Mouse (Mus musculus): ENCODE data around the gene Rsu1. TPM values are rescaled to one million over a fixed set of nuclear protein-coding genes. Genes with fewer than 3 reads are reported as not detected.

The Rsu1 gene
- polyA plus RNA-seq, 1 experiment = 67.7 TPM

- no peaks in the 10 kb centered on the region for H3K36me3 ChIP-seq (ENCODE audit: control insufficient read depth, insufficient read depth, low read length, poor library complexity, severe bottlenecking)
- no peaks in the 10 kb centered on the region for H3K27me3 ChIP-seq (ENCODE audit: control insufficient read depth, insufficient read depth, low read length, poor library complexity, severe bottlenecking)
- no peaks in the 10 kb centered on the region for H3K9me3 ChIP-seq (replicated peaks; ENCODE audit: control insufficient read depth, insufficient read depth, low read length, poor library complexity, severe bottlenecking)
- H3K4me1 ChIP-seq (ENCODE audit: control insufficient read depth, insufficient read depth, low read length) = no peaks in the 10 kb centered on the region
- TF ChIP-seq EP300 (IDR thresholded peaks at IDR 0.05; ENCODE audit: insufficient read depth, low read depth, low read length) (no peak), POLR2A (IDR thresholded peaks at IDR 0.05; ENCODE audit: insufficient read depth, low read length) (no peak), CTCF (IDR thresholded peaks at IDR 0.05; ENCODE audit: low read depth, low read length) (no peak)
- H3K27ac ChIP-seq (ENCODE audit: insufficient read depth, low read length) = no peak overlapping the region
- no peak overlapping the region for H3K9ac ChIP-seq (ENCODE audit: low read depth, poor library complexity, severe bottlenecking)
- H3K4me3 ChIP-seq (ENCODE audit: low read depth, low read length) = no peak overlapping the region
Measured at GRCm38 (mm10) chr2:13177698-13178395, 93.4 kb downstream of the Rsu1 start.

GRCm38 (mm10) chr2:13176304-13176620 is 95.0 kb downstream of the Rsu1 start:
- H3K9me3 ChIP-seq (replicated peaks; ENCODE audit: control insufficient read depth, insufficient read depth, low read length, poor library complexity, severe bottlenecking) = no peaks in the 10 kb centered on the region
- no peak overlapping the region for H3K27ac ChIP-seq (ENCODE audit: insufficient read depth, low read length)
- H3K4me3 ChIP-seq (ENCODE audit: low read depth, low read length) = no peak overlapping the region
- H3K27me3 ChIP-seq (ENCODE audit: control insufficient read depth, insufficient read depth, low read length, poor library complexity, severe bottlenecking) = no peaks in the 10 kb centered on the region
- H3K4me1 ChIP-seq (ENCODE audit: control insufficient read depth, insufficient read depth, low read length) = no peaks in the 10 kb centered on the region
- H3K9ac ChIP-seq (ENCODE audit: low read depth, poor library complexity, severe bottlenecking) = no peak overlapping the region
- TF ChIP-seq POLR2A (IDR thresholded peaks at IDR 0.05; ENCODE audit: insufficient read depth, low read length) (no peak), EP300 (IDR thresholded peaks at IDR 0.05; ENCODE audit: insufficient read depth, low read depth, low read length) (no peak), CTCF (IDR thresholded peaks at IDR 0.05; ENCODE audit: low read depth, low read length) (no peak)
- H3K36me3 ChIP-seq (ENCODE audit: control insufficient read depth, insufficient read depth, low read length, poor library complexity, severe bottlenecking) = no peaks in the 10 kb centered on the region

- no peak overlapping the region for H3K4me3 ChIP-seq (ENCODE audit: low read depth, low read length)
- H3K9me3 ChIP-seq (replicated peaks; ENCODE audit: control insufficient read depth, insufficient read depth, low read length, poor library complexity, severe bottlenecking) = no peaks in the 10 kb centered on the region
- no peaks in the 10 kb centered on the region for H3K36me3 ChIP-seq (ENCODE audit: control insufficient read depth, insufficient read depth, low read length, poor library complexity, severe bottlenecking)
- no peak overlapping the region for H3K9ac ChIP-seq (ENCODE audit: low read depth, poor library complexity, severe bottlenecking)
- TF ChIP-seq CTCF (IDR thresholded peaks at IDR 0.05; ENCODE audit: low read depth, low read length) = no peak
- no peak for TF ChIP-seq POLR2A (IDR thresholded peaks at IDR 0.05; ENCODE audit: insufficient read depth, low read length)
- TF ChIP-seq EP300 (IDR thresholded peaks at IDR 0.05; ENCODE audit: insufficient read depth, low read depth, low read length) = no peak
- H3K27me3 ChIP-seq (ENCODE audit: control insufficient read depth, insufficient read depth, low read length, poor library complexity, severe bottlenecking) = no peaks in the 10 kb centered on the region
- no peak overlapping the region for H3K27ac ChIP-seq (ENCODE audit: insufficient read depth, low read length)
- H3K4me1 ChIP-seq (ENCODE audit: control insufficient read depth, insufficient read depth, low read length) = no peaks in the 10 kb centered on the region
Measured at GRCm38 (mm10) chr2:13175536-13176303, 95.5 kb downstream of the Rsu1 start.

GRCm38 (mm10) chr2:13174461-13174860 is 96.8 kb downstream of the Rsu1 start:
- TF ChIP-seq POLR2A (IDR thresholded peaks at IDR 0.05; ENCODE audit: insufficient read depth, low read length) = no peak
- no peak for TF ChIP-seq EP300 (IDR thresholded peaks at IDR 0.05; ENCODE audit: insufficient read depth, low read depth, low read length)
- TF ChIP-seq CTCF (IDR thresholded peaks at IDR 0.05; ENCODE audit: low read depth, low read length) = no peak
- Histone ChIP-seq H3K27ac (ENCODE audit: insufficient read depth, low read length) (no peak overlapping the region), H3K27me3 (ENCODE audit: control insufficient read depth, insufficient read depth, low read length, poor library complexity, severe bottlenecking) (no peaks in the 10 kb centered on the region), H3K36me3 (ENCODE audit: control insufficient read depth, insufficient read depth, low read length, poor library complexity, severe bottlenecking) (no peaks in the 10 kb centered on the region), H3K4me1 (ENCODE audit: control insufficient read depth, insufficient read depth, low read length) (no peaks in the 10 kb centered on the region), H3K9ac (ENCODE audit: low read depth, poor library complexity, severe bottlenecking) (no peak overlapping the region), H3K9me3 (replicated peaks; ENCODE audit: control insufficient read depth, insufficient read depth, low read length, poor library complexity, severe bottlenecking) (no peaks in the 10 kb centered on the region), H3K4me3 (ENCODE audit: low read depth, low read length) (no peak overlapping the region)

- H3K9me3 ChIP-seq (replicated peaks; ENCODE audit: control insufficient read depth, insufficient read depth, low read length, poor library complexity, severe bottlenecking) = no peaks in the 10 kb centered on the region
- no peak overlapping the region for H3K9ac ChIP-seq (ENCODE audit: low read depth, poor library complexity, severe bottlenecking)
- no peak overlapping the region for H3K27ac ChIP-seq (ENCODE audit: insufficient read depth, low read length)
- no peak for TF ChIP-seq CTCF (IDR thresholded peaks at IDR 0.05; ENCODE audit: low read depth, low read length)
- no peak for TF ChIP-seq POLR2A (IDR thresholded peaks at IDR 0.05; ENCODE audit: insufficient read depth, low read length)
- no peak for TF ChIP-seq EP300 (IDR thresholded peaks at IDR 0.05; ENCODE audit: insufficient read depth, low read depth, low read length)
- no peaks in the 10 kb centered on the region for H3K27me3 ChIP-seq (ENCODE audit: control insufficient read depth, insufficient read depth, low read length, poor library complexity, severe bottlenecking)
- no peak overlapping the region for H3K4me3 ChIP-seq (ENCODE audit: low read depth, low read length)
- no peaks in the 10 kb centered on the region for H3K36me3 ChIP-seq (ENCODE audit: control insufficient read depth, insufficient read depth, low read length, poor library complexity, severe bottlenecking)
- no peaks in the 10 kb centered on the region for H3K4me1 ChIP-seq (ENCODE audit: control insufficient read depth, insufficient read depth, low read length)
Measured at GRCm38 (mm10) chr2:13170651-13171050, 100.6 kb downstream of the Rsu1 start.

GRCm38 (mm10) chr2:13169962-13170361 is 101.3 kb downstream of the Rsu1 start:
- Histone ChIP-seq H3K27me3 (ENCODE audit: control insufficient read depth, insufficient read depth, low read length, poor library complexity, severe bottlenecking) (no peaks in the 10 kb centered on the region), H3K9ac (ENCODE audit: low read depth, poor library complexity, severe bottlenecking) (no peak overlapping the region), H3K4me1 (ENCODE audit: control insufficient read depth, insufficient read depth, low read length) (no peaks in the 10 kb centered on the region), H3K27ac (ENCODE audit: insufficient read depth, low read length) (no peak overlapping the region), H3K9me3 (replicated peaks; ENCODE audit: control insufficient read depth, insufficient read depth, low read length, poor library complexity, severe bottlenecking) (no peaks in the 10 kb centered on the region), H3K36me3 (ENCODE audit: control insufficient read depth, insufficient read depth, low read length, poor library complexity, severe bottlenecking) (no peaks in the 10 kb centered on the region), H3K4me3 (ENCODE audit: low read depth, low read length) (no peak overlapping the region)
- no peak for TF ChIP-seq CTCF (IDR thresholded peaks at IDR 0.05; ENCODE audit: low read depth, low read length)
- no peak for TF ChIP-seq EP300 (IDR thresholded peaks at IDR 0.05; ENCODE audit: insufficient read depth, low read depth, low read length)
- no peak for TF ChIP-seq POLR2A (IDR thresholded peaks at IDR 0.05; ENCODE audit: insufficient read depth, low read length)

Data from ES-Bruce4 (cell line).